Mouse (Mus musculus): ENCODE data around the gene Tm6sf1. TPM values are rescaled to one million over a fixed set of nuclear protein-coding genes. Genes with fewer than 3 reads are reported as not detected.

Gene Tm6sf1
- total RNA-seq, 1 experiment from 2014 or later, result 181 TPM

Other genes starting within 250 kb of the Tm6sf1 start
- not detected in 2 replicates for gene Homer2, start 151.5 kb upstream of the Tm6sf1 start, total RNA-seq (2017)
- 106 and 121 TPM in 2 replicates for gene Ramac, start 96.1 kb upstream of the Tm6sf1 start, total RNA-seq (2017)
- 30.3 and 42.7 TPM in 2 replicates for gene 3110040N11Rik, start 69.5 kb upstream of the Tm6sf1 start, total RNA-seq (2017)
- gene Btbd1, start 29.6 kb upstream of the Tm6sf1 start, total RNA-seq (2017), result 115 and 116 TPM in 2 replicates
- gene Gm10160, start 3.2 kb upstream of the Tm6sf1 start, total RNA-seq (2017), result not detected in 2 replicates
- gene Hdgfl3, start 75.5 kb downstream of the Tm6sf1 start, total RNA-seq (2017), result 2.8 and 4.0 TPM in 2 replicates
- gene Bnc1, start 133.3 kb downstream of the Tm6sf1 start, total RNA-seq (2017), result not detected in 2 replicates